Mouse (Mus musculus): ENCODE data around the gene Trem1. TPM values are rescaled to one million over a fixed set of nuclear protein-coding genes. Genes with fewer than 3 reads are reported as not detected.

Trem1 gene
- 0.03 and 0.05 TPM in 2 replicates for polyA plus RNA-seq (2012; rRNA removed)

DNA sequence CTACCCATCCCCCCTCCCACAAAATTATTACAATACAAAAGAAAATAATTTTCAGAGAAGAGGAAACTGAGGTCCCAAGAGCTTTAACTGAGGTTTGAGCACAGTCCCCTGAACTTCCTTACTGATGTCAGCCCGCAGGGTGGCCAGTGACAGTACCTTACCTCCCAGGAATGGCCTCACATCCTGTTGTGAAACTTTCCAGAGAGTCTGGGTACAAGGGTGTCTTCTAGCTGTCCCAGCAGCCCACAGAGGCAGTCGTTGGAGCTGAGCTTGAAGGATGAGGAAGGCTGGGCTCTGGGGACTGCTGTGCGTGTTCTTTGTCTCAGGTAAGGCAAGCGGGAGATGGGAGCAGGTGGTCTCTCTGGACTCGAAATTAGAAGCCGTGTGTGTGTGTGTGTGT lies at the start of gene Trem1:
Trem1 (plus strand) TSS at position 251 of the 400 bp plus-strand sequence.
- Histone ChIP-seq H3K4me3 (replicated peaks; ENCODE audit: insufficient read depth, low read depth, low read length) (no peak within 1 kb of the TSS), H3K27me3 (ENCODE audit: control insufficient read depth, insufficient read depth, low read length) (no peaks in the 10 kb centered on the region), H3K4me1 (ENCODE audit: control insufficient read depth, insufficient read depth, low read length) (no peaks in the 10 kb centered on the region), H3K27ac (ENCODE audit: insufficient read depth, low read length) (no peak within 1 kb of the TSS)
- WGBS = 77% methylated on average over 6 of the region's 6 CpGs
- no peak for DNase-seq
- TF ChIP-seq POLR2A (IDR thresholded peaks at IDR 0.05; ENCODE audit: borderline replicate concordance, insufficient read depth, low read length) (no peak), CTCF (IDR thresholded peaks at IDR 0.05; ENCODE audit: borderline replicate concordance, insufficient read depth, low read depth, low read length) (no peak)

DNA sequence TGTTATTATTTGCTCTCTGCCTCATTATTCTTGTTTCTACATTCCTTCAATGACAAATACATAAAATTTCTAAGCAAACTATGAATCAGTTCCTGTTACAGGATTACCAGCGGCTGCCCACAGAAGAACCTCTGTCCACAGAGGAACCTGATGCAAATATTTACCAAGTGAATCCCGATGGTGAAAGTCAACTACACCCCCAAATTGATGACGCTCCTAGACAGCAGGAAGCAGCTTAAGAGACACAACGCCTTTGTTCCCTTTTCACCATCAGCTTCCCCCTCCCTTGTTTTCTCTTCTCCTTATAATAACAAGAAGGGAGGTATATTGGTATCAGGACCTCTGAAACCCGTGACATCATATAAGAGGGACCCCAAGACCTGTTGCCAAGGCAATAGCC lies 47.3 kb upstream of the Trem1 start:
- WGBS = 69% methylated on average over 5 of the region's 5 CpGs
- H3K4me1 ChIP-seq (ENCODE audit: control insufficient read depth, insufficient read depth, low read length) = no peaks in the 10 kb centered on the region

DNA sequence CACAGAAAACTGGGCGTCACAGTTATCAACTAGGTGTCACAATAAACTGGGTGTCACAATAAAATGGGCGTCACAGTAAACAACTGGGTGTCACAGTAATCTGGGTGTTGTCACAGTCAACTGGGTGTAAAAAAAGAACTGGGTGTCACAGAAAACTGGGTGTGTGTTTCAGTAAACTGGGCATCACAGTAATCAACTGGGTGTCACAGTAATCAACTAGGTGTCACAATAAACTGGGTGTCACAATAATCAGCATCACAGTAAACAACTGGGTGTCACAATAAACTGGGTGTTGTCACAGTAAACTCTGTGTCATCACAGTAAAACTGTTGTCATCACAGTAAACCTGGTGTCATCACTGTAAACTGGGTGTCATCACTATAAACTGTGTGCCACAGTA lies 40.2 kb upstream of the Trem1 start:
- no peak overlapping the region for H3K4me3 ChIP-seq (replicated peaks; ENCODE audit: insufficient read depth, low read depth, low read length)
- no peak for TF ChIP-seq CTCF (IDR thresholded peaks at IDR 0.05; ENCODE audit: borderline replicate concordance, insufficient read depth, low read depth, low read length)
- no peak for TF ChIP-seq POLR2A (IDR thresholded peaks at IDR 0.05; ENCODE audit: borderline replicate concordance, insufficient read depth, low read length)
- 84% methylated on average over 2 of the region's 2 CpGs for WGBS

More for the DNA sequence above, 47.3 kb upstream of the Trem1 start:
- TF ChIP-seq POLR2A (IDR thresholded peaks at IDR 0.05; ENCODE audit: borderline replicate concordance, insufficient read depth, low read length) (no peak), CTCF (IDR thresholded peaks at IDR 0.05; ENCODE audit: borderline replicate concordance, insufficient read depth, low read depth, low read length) (no peak)
- DNase-seq = no peak
- H3K27me3 ChIP-seq (ENCODE audit: control insufficient read depth, insufficient read depth, low read length) = no peaks in the 10 kb centered on the region
- H3K27ac ChIP-seq (ENCODE audit: insufficient read depth, low read length) = no peak overlapping the region
- H3K4me3 ChIP-seq (replicated peaks; ENCODE audit: insufficient read depth, low read depth, low read length) = no peak overlapping the region

GRCm38 (mm10) chr17:48203086-48203485 lies 29.5 kb upstream of the Trem1 start:
- Histone ChIP-seq H3K27ac (ENCODE audit: insufficient read depth, low read length) (no peak overlapping the region), H3K4me1 (ENCODE audit: control insufficient read depth, insufficient read depth, low read length) (no peaks in the 10 kb centered on the region), H3K27me3 (ENCODE audit: control insufficient read depth, insufficient read depth, low read length) (no peaks in the 10 kb centered on the region), H3K4me3 (replicated peaks; ENCODE audit: insufficient read depth, low read depth, low read length) (no peak overlapping the region)
- 91% methylated on average over 12 of the region's 12 CpGs for WGBS
- no peak for DNase-seq
- no peak for TF ChIP-seq POLR2A (IDR thresholded peaks at IDR 0.05; ENCODE audit: borderline replicate concordance, insufficient read depth, low read length)
- no peak for TF ChIP-seq CTCF (IDR thresholded peaks at IDR 0.05; ENCODE audit: borderline replicate concordance, insufficient read depth, low read depth, low read length)

More for the DNA sequence above, 40.2 kb upstream of the Trem1 start:
- Histone ChIP-seq H3K27ac (ENCODE audit: insufficient read depth, low read length) (no peak overlapping the region), H3K27me3 (ENCODE audit: control insufficient read depth, insufficient read depth, low read length) (no peaks in the 10 kb centered on the region), H3K4me1 (ENCODE audit: control insufficient read depth, insufficient read depth, low read length) (no peaks in the 10 kb centered on the region)
- no peak for DNase-seq

- TF ChIP-seq CTCF (IDR thresholded peaks at IDR 0.05; ENCODE audit: borderline replicate concordance, insufficient read depth, low read depth, low read length) (no peak), POLR2A (IDR thresholded peaks at IDR 0.05; ENCODE audit: borderline replicate concordance, insufficient read depth, low read length) (no peak)
- no peak for DNase-seq
- no peak overlapping the region for H3K27ac ChIP-seq (ENCODE audit: insufficient read depth, low read length)
- no peak overlapping the region for H3K4me3 ChIP-seq (replicated peaks; ENCODE audit: insufficient read depth, low read depth, low read length)
- H3K27me3 ChIP-seq (ENCODE audit: control insufficient read depth, insufficient read depth, low read length) = no peaks in the 10 kb centered on the region
- 94% methylated on average over 12 of the region's 12 CpGs for WGBS
- H3K4me1 ChIP-seq (ENCODE audit: control insufficient read depth, insufficient read depth, low read length) = no peaks in the 10 kb centered on the region
Measured at GRCm38 (mm10) chr17:48212596-48212995, 20.0 kb upstream of the Trem1 start.

GRCm38 (mm10) chr17:48213511-48213910 lies 19.1 kb upstream of the Trem1 start:
- Histone ChIP-seq H3K27ac (ENCODE audit: insufficient read depth, low read length) (no peak overlapping the region), H3K4me1 (ENCODE audit: control insufficient read depth, insufficient read depth, low read length) (no peaks in the 10 kb centered on the region), H3K27me3 (ENCODE audit: control insufficient read depth, insufficient read depth, low read length) (no peaks in the 10 kb centered on the region), H3K4me3 (replicated peaks; ENCODE audit: insufficient read depth, low read depth, low read length) (no peak overlapping the region)
- 79% methylated on average over 5 of the region's 5 CpGs for WGBS
- TF ChIP-seq POLR2A (IDR thresholded peaks at IDR 0.05; ENCODE audit: borderline replicate concordance, insufficient read depth, low read length) (no peak), CTCF (IDR thresholded peaks at IDR 0.05; ENCODE audit: borderline replicate concordance, insufficient read depth, low read depth, low read length) (no peak)
- DNase-seq = no peak

DNA sequence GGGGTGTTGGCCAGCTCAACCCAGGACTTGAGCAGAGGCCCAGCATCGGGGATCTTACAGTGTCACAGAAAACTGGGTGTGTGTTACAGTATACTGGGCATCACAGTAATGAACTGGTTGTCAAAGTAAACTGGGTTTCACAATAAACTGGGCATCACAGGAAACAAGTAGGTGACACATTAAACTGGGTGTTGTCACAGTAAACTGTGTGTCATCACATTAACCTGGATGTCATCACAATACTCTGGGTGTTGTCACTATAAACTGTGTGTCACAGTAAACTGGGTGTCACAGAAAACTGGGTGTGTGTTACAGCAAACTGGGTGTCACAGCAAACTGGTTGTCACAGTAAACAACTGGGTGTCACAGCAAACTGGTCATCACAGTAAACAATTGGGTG lies 17.1 kb upstream of the Trem1 start:
- WGBS = 88% methylated on average over 1 of the region's 1 CpGs
- H3K27ac ChIP-seq (ENCODE audit: insufficient read depth, low read length) = no peak overlapping the region
- no peak for TF ChIP-seq CTCF (IDR thresholded peaks at IDR 0.05; ENCODE audit: borderline replicate concordance, insufficient read depth, low read depth, low read length)
- TF ChIP-seq POLR2A (IDR thresholded peaks at IDR 0.05; ENCODE audit: borderline replicate concordance, insufficient read depth, low read length) = no peak

GRCm38 (mm10) chr17:48230680-48231079 lies 1.9 kb upstream of the Trem1 start:
- Histone ChIP-seq H3K27me3 (ENCODE audit: control insufficient read depth, insufficient read depth, low read length) (no peaks in the 10 kb centered on the region), H3K4me3 (replicated peaks; ENCODE audit: insufficient read depth, low read depth, low read length) (no peak overlapping the region), H3K27ac (ENCODE audit: insufficient read depth, low read length) (no peak overlapping the region), H3K4me1 (ENCODE audit: control insufficient read depth, insufficient read depth, low read length) (no peaks in the 10 kb centered on the region)
- no peak for DNase-seq
- no peak for TF ChIP-seq CTCF (IDR thresholded peaks at IDR 0.05; ENCODE audit: borderline replicate concordance, insufficient read depth, low read depth, low read length)
- no peak for TF ChIP-seq POLR2A (IDR thresholded peaks at IDR 0.05; ENCODE audit: borderline replicate concordance, insufficient read depth, low read length)
- WGBS = 79% methylated on average over 7 of the region's 7 CpGs

More for the DNA sequence above, 17.1 kb upstream of the Trem1 start:
- no peak overlapping the region for H3K4me3 ChIP-seq (replicated peaks; ENCODE audit: insufficient read depth, low read depth, low read length)
- no peak for DNase-seq
- H3K27me3 ChIP-seq (ENCODE audit: control insufficient read depth, insufficient read depth, low read length) = no peaks in the 10 kb centered on the region
- no peaks in the 10 kb centered on the region for H3K4me1 ChIP-seq (ENCODE audit: control insufficient read depth, insufficient read depth, low read length)

Measured in cerebellum, adult 2 months (tissue).